ENCODE assay signal across 32 mouse cellular contexts in genomic region chr11:46244731-46245604, GRCm38 (mm10). TPM values are rescaled to one million over a fixed set of nuclear protein-coding genes. Genes with fewer than 3 reads are reported as not detected.
DNase-seq lines count a peak whose midpoint lies in the region; ATAC-seq and TF ChIP-seq lines count a peak whose summit lies in the region.
"Had no signal": no experiment of that assay in that cellular context is flagged by ENCODE, and none has a peak within 500 bp of the region (broad histone marks: within the 10 kb centered on the region; RNA-seq: fewer than 3 reads in every experiment).

No protein-coding gene starts in this region.

- H3K27ac ChIP-seq in forebrain, embryonic 16.5 days (ENCODE audit: low read length): no peak overlapping the region
- no peak overlapping the region for H3K27ac ChIP-seq in forebrain, embryonic 12.5 days
- H3K27ac ChIP-seq in layer of hippocampus, adult 2 months: peak overlapping the region; percentile 69
- H3K27ac ChIP-seq: embryonic facial prominence, embryonic 13.5 days; hindbrain, embryonic 10.5 days; intestine, embryonic 15.5 days; limb, embryonic 12.5 days; liver, embryonic 15.5 days; midbrain, embryonic 12.5 days; neural tube, embryonic 13.5 days; stomach, postnatal 0 days had no signal

- ATAC-seq in forebrain, embryonic 16.5 days: 0 out of 2 replicates have a peak, but pooled peaks have one; percentile 38
- ATAC-seq in forebrain, embryonic 12.5 days (ENCODE audit: low FRiP score): no peak
- ATAC-seq: activated CD4-positive, CD25-positive, alpha-beta regulatory T cell, adult 4 months; hindbrain, embryonic 16.5 days; intestine, embryonic 15.5 days had no signal

- no peak overlapping the region for H3K9ac ChIP-seq in forebrain, embryonic 16.5 days (replicated peaks; ENCODE audit: low read depth, low read length)
- no peak overlapping the region for H3K9ac ChIP-seq in forebrain, embryonic 12.5 days
- H3K9ac ChIP-seq: embryonic facial prominence, embryonic 13.5 days; intestine, embryonic 15.5 days; limb, embryonic 12.5 days; liver, embryonic 15.5 days; midbrain, embryonic 12.5 days; neural tube, embryonic 13.5 days had no signal

- no peak overlapping the region for H3K4me2 ChIP-seq in forebrain, embryonic 16.5 days (ENCODE audit: low read length)
- no peak overlapping the region for H3K4me2 ChIP-seq in forebrain, embryonic 12.5 days
- H3K4me2 ChIP-seq: embryonic facial prominence, embryonic 13.5 days; intestine, embryonic 15.5 days; limb, embryonic 12.5 days; liver, embryonic 15.5 days; midbrain, embryonic 12.5 days; neural tube, embryonic 13.5 days had no signal

- 59% methylated on average over 23 of the region's 23 CpGs for WGBS in forebrain, embryonic 16.5 days
- 75% methylated on average over 23 of the region's 23 CpGs for WGBS in forebrain, embryonic 12.5 days

- peak; percentile 59 to 72 for DNase-seq in adrenal gland, adult (ENCODE audit: inconsistent age in 2 of 2, low spot score in 1 of 2)
- DNase-seq in adrenal gland, postnatal 25 days: no peak
- peak; percentile 46 to 54 for DNase-seq in layer of hippocampus, adult 2 months (ENCODE audit: low spot score in 2 of 2)
- DNase-seq in layer of hippocampus, adult 9-10 months (ENCODE audit: low spot score): no peak
- peak; percentile 19 for DNase-seq in right cerebral cortex, postnatal 4 days
- no peak for DNase-seq in right cerebral cortex, adult 18-20 months
- DNase-seq: cerebellum, adult 18-20 months; cerebellum, postnatal 10 days; gastrocnemius, postnatal 14 days; heart, postnatal 14 days; kidney, adult 2 months; kidney, postnatal 36 days; thymus, adult 18-20 months; thymus, postnatal 25 days had no signal

- no peaks in the 10 kb centered on the region for H3K4me1 ChIP-seq in forebrain, embryonic 16.5 days (replicated peaks; ENCODE audit: control insufficient read depth, insufficient read depth, low read length)
- H3K4me1 ChIP-seq in forebrain, embryonic 12.5 days: no peaks in the 10 kb centered on the region
- H3K4me1 ChIP-seq: embryonic facial prominence, embryonic 13.5 days; hindbrain, embryonic 10.5 days; intestine, embryonic 15.5 days; limb, embryonic 12.5 days; midbrain, embryonic 12.5 days had no signal

- H3K27me3 ChIP-seq in forebrain, embryonic 16.5 days (replicated peaks; ENCODE audit: control insufficient read depth, insufficient read depth, low read length): no peaks in the 10 kb centered on the region
- H3K27me3 ChIP-seq in forebrain, embryonic 12.5 days: no peaks in the 10 kb centered on the region
- H3K27me3 ChIP-seq: CH12.LX; embryonic facial prominence, embryonic 13.5 days; intestine, embryonic 15.5 days; limb, embryonic 12.5 days; liver, embryonic 15.5 days; midbrain, embryonic 12.5 days; neural tube, embryonic 13.5 days had no signal

- peaks cover 37% of the 10 kb centered on the region for H3K36me3 ChIP-seq in forebrain, embryonic 16.5 days (ENCODE audit: control insufficient read depth, insufficient read depth)
- peaks cover 68% of the 10 kb centered on the region for H3K36me3 ChIP-seq in forebrain, embryonic 12.5 days (replicated peaks)
- H3K36me3 ChIP-seq: intestine, embryonic 15.5 days had no signal

- H3K9me3 ChIP-seq in forebrain, embryonic 16.5 days (ENCODE audit: control insufficient read depth, low read length): no peaks in the 10 kb centered on the region
- H3K9me3 ChIP-seq in forebrain, embryonic 12.5 days: no peaks in the 10 kb centered on the region
- H3K9me3 ChIP-seq: embryonic facial prominence, embryonic 13.5 days; forebrain, embryonic 10.5 days; hindbrain, embryonic 10.5 days; intestine, embryonic 15.5 days; limb, embryonic 12.5 days; liver, embryonic 15.5 days; midbrain, embryonic 12.5 days; neural tube, embryonic 13.5 days had no signal

- no peak overlapping the region for H3K4me3 ChIP-seq in forebrain, embryonic 16.5 days (replicated peaks; ENCODE audit: low read length)
- no peak overlapping the region for H3K4me3 ChIP-seq in forebrain, embryonic 12.5 days (replicated peaks)
- no peak overlapping the region for H3K4me3 ChIP-seq in layer of hippocampus, adult 2 months
- H3K4me3 ChIP-seq: embryonic facial prominence, embryonic 13.5 days; forebrain, embryonic 10.5 days; hindbrain, embryonic 10.5 days; intestine, embryonic 15.5 days; limb, embryonic 12.5 days; liver, embryonic 15.5 days; midbrain, embryonic 12.5 days; neural tube, embryonic 13.5 days had no signal

- no peak for TF ChIP-seq CTCF in layer of hippocampus, adult 2 months (conservative IDR thresholded peaks at IDR 0.05)

RNA-seq across cellular contexts. Expression of gene Fndc9, which starts 9.6 kb away (rescaled TPM):
- total RNA-seq in adrenal gland, postnatal 25 days (2021): not detected in 2 replicates
- polyA plus RNA-seq in forebrain, embryonic 16.5 days (2015; fragmentation: Nextera tagmentation; extraction: Ambion mirVana): 3.2 and 5.3 TPM in 2 replicates
- polyA plus RNA-seq in forebrain, embryonic 12.5 days (2016; fragmentation: Nextera tagmentation; extraction: Ambion mirVana): 1.1 and 1.7 TPM in 2 replicates
- total RNA-seq in layer of hippocampus, adult 2 months (2021): 1 to 10 TPM in 1 of 2 experiments, under 1 TPM in 1; 0.72 to 1.0 TPM
- total RNA-seq: gastrocnemius, postnatal 14 days; granulocyte monocyte progenitor cell, adult 5-6 weeks; heart, postnatal 14 days; liver, adult 2 months; megakaryocyte, adult 5-6 weeks had no signal
- polyA plus RNA-seq: intestine, embryonic 15.5 days; kidney, adult 2 months; liver, adult 2 months; spleen, adult 2 months had no signal

Comparison
In these comparisons a context has a peak if more than half of its experiments do, and no peak if none do; other contexts are left out.
1. DNase-seq: peak in adrenal gland, adult (2 of 2), layer of hippocampus, adult 2 months (2 of 2) and right cerebral cortex, postnatal 4 days (single experiment); none in adrenal gland, postnatal 25 days (single experiment), layer of hippocampus, adult 9-10 months (single experiment) and right cerebral cortex, adult 18-20 months (single experiment).